Mouse (Mus musculus): Measurements from ENCODE around the gene Fgf12.

Gene Fgf12

DNA sequence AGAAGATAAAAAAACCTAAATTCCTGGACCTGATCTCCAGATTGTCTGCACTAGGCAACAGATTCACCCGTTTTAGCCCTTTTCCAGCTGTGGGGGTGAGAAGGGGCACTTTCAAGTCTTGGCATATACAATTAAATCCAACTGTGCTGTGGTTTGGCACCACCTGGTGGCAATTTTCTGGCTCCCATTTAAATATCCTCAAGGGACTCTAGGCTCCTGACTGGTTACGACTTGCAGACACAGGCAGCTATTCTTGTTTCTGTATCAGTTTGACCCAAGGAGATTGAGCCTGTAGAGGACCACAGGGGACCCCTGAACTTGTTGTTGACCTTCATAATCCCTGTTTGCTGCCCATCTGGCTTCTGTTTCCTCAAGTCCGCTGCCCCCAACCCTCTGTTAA, 141.9 kb downstream of the Fgf12 start:
- DNase-seq (ENCODE audit: low read depth), result peak; percentile 25

GRCm38 (mm10) chr16:28603155-28603554, 149.7 kb downstream of the Fgf12 start:
- DNase-seq (ENCODE audit: low read depth), result no peak

DNA sequence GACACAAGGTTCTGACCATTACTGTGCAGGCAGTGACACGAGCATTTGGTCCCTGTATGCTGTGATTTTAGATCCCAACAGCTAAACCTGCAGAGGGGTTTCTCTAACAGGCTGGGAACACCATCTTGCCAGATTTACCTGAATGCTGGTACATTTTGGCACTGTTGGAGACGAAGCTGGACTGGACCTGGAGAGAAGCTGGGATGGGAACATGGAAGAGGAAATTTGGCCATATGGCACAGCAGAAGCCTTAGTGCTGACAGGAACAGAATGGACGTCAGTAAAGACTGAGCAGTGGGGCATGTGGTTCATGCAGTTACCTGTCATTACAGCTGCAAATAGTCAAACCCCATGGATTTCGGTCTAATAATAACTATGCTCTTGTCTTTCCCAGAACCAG, 151.1 kb downstream of the Fgf12 start:
- DNase-seq (ENCODE audit: low read depth), result no peak

DNA sequence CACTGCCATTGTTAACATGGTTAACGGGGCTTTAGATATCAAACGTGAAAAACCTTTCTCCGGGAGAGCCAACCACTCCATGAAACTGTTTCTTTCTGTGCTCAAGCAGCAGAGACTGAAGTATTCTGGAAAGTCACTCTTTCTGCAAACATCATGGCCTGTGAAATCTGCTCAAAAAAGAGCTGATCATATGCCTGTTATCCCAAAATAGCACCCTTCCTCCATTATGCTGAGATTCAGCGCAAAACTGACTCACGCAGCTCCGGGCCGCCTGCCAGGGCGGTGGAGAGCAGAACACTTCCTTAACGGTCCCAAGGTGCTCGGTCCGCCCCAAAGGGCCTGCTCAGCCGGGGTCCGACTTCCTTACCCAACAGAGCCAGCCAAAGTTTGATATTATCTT, 156.8 kb downstream of the Fgf12 start:
- DNase-seq (ENCODE audit: low read depth), result peak; percentile 18

DNA sequence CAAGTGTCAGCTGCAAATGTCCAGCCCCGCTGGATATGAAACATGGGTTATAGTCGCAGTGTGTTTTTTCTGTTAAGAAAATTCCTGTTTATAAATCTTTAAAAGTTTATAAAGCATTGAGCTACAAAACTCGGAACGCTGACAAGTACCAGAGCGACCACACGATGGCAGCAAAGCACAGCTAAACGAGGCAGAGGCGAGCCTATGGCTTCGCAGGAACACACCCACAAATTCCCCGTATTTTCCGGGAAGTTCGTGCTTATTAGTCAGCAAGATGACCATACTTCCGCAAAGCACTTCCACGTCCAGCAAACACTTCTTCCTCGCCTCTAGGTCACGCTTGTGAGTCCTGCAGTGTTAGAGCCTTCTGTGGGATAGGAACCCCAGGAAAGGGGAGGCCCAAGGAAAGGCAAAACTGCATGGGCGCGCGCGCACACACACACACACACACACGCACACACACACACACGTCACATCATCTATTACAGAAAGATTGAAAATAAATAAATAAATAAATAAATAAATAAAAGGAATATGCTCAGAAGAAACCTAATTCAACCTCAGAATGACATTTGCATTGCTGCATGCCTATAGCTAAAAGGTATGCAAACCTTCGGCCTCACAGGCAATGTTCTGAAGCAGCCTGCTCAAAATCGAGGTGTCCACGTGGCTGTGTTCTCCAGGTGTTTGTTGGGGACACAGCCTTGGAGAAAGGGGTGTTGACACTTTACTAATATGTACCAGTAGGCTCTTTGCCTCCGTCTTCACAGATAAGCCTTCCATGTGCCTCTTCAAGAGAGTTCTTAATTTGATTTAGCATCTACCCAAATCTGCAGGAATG, 159.6 kb downstream of the Fgf12 start:
- DNase-seq (ENCODE audit: low read depth), result peak; percentile 88

DNA sequence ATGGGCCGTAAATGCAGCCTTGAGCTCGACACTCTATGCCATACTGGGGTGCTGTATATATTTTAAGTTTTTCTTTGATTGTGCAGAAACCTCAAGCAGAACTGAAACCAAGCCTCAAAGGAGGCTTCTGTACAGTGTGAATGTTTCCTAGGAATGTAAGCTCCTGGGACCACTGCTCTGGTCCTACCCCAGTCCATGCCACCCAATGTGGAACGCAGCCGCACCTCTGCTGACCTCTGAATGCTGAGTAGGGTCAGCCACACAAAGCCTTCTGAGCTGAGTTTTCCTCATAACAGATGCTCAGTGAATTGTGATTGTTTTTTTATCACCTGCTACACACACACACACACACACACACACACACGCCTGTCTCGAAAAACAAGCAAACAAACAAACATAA, 160.4 kb downstream of the Fgf12 start:
- no peak for DNase-seq (ENCODE audit: low read depth)

GRCm38 (mm10) chr16:28591583-28591982, 161.3 kb downstream of the Fgf12 start:
- DNase-seq (ENCODE audit: low read depth), result no peak

GRCm38 (mm10) chr16:28572212-28572611, 180.7 kb downstream of the Fgf12 start:
- no peak for DNase-seq (ENCODE audit: low read depth)

GRCm38 (mm10) chr16:28564716-28565217, 188.1 kb downstream of the Fgf12 start:
- DNase-seq (ENCODE audit: low read depth), result no peak

- peak; percentile 56 for DNase-seq (ENCODE audit: low read depth)
Measured at GRCm38 (mm10) chr16:28564075-28564715, 188.7 kb downstream of the Fgf12 start.

DNA sequence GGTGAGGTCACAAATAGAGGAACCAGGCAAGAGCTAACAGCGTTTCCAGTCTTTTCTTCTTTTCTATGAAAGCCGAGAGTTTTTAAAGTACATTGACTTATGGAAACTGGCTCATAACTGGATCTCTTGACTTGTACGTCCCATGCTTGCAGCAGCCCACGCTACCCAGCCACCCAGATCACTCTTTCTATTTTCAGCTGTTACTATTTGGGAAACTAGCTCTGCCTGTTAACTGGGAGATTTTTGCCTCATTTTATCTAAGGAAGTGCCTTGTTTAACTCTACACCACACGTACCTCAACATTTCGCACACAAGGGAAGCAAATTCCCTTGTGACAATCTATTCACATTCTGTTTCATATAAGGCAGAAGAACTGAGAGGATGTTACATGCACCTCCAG, 190.0 kb downstream of the Fgf12 start:
- DNase-seq (ENCODE audit: low read depth), result no peak

GRCm38 (mm10) chr16:28555219-28555618, 197.6 kb downstream of the Fgf12 start:
- DNase-seq (ENCODE audit: low read depth), result no peak

GRCm38 (mm10) chr16:28539423-28539822, 213.4 kb downstream of the Fgf12 start:
- DNase-seq (ENCODE audit: low read depth), result no peak

- DNase-seq (ENCODE audit: low read depth), result peak; percentile 79
Measured at GRCm38 (mm10) chr16:28517596-28518524, 235.0 kb downstream of the Fgf12 start.

DNA sequence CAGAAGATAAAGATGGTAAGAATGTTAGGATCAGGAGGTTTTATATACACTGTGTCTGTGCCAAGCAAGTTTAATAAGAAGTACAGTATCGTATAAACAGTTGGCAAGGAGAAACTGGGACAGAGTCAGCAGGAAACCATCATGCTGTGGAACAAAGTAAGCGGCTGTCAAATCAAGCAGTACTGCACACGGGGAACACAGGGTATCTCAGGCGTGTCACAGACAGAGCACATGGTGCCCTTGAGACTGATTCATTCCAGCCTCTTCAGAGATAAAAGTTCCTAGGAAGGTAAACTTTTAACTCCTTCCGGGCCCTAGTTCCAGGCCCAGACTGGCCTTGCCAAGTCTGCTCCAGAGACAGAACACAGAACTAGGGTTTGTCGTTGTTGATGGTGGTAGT, 240.4 kb downstream of the Fgf12 start:
- no peak for DNase-seq (ENCODE audit: low read depth)

GRCm38 (mm10) chr16:28511413-28511812, 241.5 kb downstream of the Fgf12 start:
- no peak for DNase-seq (ENCODE audit: low read depth)

DNA sequence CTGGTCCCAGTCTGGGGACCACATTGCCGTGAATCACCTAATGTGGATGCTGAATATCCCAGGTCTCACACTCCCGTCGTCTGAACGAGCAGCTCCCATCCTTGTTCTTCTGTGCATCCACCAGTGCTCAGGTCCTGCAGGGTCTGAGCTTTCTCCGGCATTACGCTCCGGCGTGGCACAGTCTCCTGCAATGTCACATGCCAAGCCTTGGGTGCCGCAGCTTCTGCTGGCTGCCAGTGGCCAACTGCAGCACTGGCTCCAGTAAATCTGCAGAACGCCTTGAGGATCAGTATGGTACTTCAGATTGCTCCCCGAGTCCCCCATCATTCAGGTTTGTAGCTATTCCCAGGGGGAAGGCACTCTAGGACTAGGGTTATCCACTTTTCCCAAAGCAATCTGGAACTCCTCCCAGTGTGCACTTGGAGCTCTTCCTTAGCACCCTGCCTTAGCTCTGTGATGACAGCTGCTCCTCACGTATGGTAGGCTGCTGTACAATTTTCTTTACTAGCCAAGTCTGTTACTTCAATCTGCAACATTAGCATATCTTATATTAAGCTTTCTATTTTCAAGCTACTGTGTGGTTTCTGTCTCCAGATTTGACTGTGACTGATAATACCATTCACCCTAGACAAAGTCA, 254.8 kb downstream of the Fgf12 start:
- DNase-seq (ENCODE audit: low read depth), result no peak

- DNase-seq (ENCODE audit: low read depth), result no peak
Measured at GRCm38 (mm10) chr16:28491711-28492110, 261.2 kb downstream of the Fgf12 start.

DNA sequence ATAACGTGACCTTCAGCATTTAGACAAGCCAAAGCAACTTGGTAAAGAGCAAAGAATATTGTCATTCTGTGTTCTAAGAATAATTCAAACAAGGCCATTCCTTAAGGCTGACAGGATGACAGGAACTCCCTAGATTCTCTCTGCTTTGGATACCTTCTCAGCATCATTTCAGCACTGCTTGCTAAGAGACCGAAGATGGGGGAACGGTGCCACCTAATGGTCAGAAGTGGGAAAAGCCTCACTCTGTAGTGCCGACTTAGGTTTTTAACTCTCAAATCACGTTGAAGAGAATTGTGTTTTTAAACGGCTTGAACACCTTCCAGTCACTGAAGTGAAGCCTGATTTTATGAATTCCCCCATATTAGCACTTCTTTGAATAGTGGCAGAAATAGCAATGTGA, 262.4 kb downstream of the Fgf12 start:
- DNase-seq (ENCODE audit: low read depth), result peak; percentile 78

- no peak for DNase-seq (ENCODE audit: low read depth)
Measured at GRCm38 (mm10) chr16:28484920-28485319, 267.9 kb downstream of the Fgf12 start.

DNA sequence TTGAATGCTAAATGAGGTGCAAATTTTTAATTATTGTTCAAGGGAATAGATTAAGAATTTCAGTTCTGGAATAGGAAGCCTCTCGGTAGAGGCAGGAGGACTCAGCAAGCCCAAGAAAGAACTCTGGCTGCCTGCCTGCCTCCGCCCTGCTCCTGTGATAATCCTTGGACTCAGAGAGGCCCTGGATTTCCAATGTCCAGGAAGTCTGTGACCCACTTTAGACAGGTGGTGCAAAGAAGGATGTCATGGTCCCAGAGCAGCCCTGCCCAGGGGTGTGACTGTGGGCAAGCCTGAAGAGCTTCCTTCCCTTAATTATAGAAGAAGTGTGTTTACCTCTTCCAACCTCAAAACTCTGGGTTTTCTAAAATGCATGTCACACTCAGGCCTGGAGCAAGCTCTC, 273.8 kb downstream of the Fgf12 start:
- no peak for DNase-seq (ENCODE audit: low read depth)

DNA sequence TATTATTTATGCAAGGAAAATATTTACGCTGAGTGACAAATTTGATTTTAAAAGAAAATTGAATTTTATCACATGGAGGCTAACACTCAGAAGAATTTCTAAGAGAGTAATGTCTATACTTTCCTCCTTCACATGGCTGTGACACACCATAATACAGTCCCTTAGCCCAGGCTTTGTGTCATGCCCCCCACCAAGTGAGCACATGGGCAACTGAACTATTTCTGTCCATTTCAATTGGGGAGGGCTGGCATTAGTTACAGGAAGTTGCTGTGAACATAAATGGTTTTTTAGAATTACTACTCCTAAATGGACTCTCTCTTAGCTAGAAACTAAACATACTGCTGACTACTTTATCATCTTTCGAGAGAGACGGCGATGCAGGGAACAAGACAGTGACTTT, 276.2 kb downstream of the Fgf12 start:
- DNase-seq (ENCODE audit: low read depth), result no peak
